Mouse (Mus musculus) right cerebral cortex, postnatal 25 days (tissue): Measurements from ENCODE around the gene Aim2.
"Not testable (repeated sequence)": the region's sequence is repeated elsewhere in the genome, so short reads cannot be mapped to it uniquely, and the experiment has no call there.

Source experiments
- DNase-seq: peaks from one replicate; pipeline ENCODE4 v3.0.0; 2022

The Aim2 gene

GRCm38 (mm10) chr1:173350372-173350957 is at the start of gene Aim2:
Gene Aim2, plus strand, starts transcription at chr1:173350879.
- no peak for DNase-seq

GRCm38 (mm10) chr1:173302795-173303194 is 47.9 kb upstream of the Aim2 start:
- not testable (repeated sequence) for DNase-seq

- DNase-seq = not testable (repeated sequence)
Observed at GRCm38 (mm10) chr1:173313535-173314050, 37.1 kb upstream of the Aim2 start.

GRCm38 (mm10) chr1:173315725-173316124 is 35.0 kb upstream of the Aim2 start:
- no peak for DNase-seq

GRCm38 (mm10) chr1:173317925-173318477 is 32.7 kb upstream of the Aim2 start:
- DNase-seq = no peak

GRCm38 (mm10) chr1:173321593-173322248 is 29.0 kb upstream of the Aim2 start:
- DNase-seq = no peak

- DNase-seq = no peak
Observed at GRCm38 (mm10) chr1:173322249-173322627, 28.4 kb upstream of the Aim2 start.

GRCm38 (mm10) chr1:173323839-173324585 is 26.7 kb upstream of the Aim2 start:
- no peak for DNase-seq

GRCm38 (mm10) chr1:173324961-173325360 is 25.7 kb upstream of the Aim2 start:
- no peak for DNase-seq

- no peak for DNase-seq
Observed at GRCm38 (mm10) chr1:173325395-173325794, 25.3 kb upstream of the Aim2 start.

- DNase-seq = no peak
Observed at GRCm38 (mm10) chr1:173326552-173326951, 24.1 kb upstream of the Aim2 start.

- no peak for DNase-seq
Observed at GRCm38 (mm10) chr1:173328446-173328845, 22.2 kb upstream of the Aim2 start.

- DNase-seq = no peak
Observed at GRCm38 (mm10) chr1:173329185-173329584, 21.5 kb upstream of the Aim2 start.

- no peak for DNase-seq
Observed at GRCm38 (mm10) chr1:173329743-173330142, 20.9 kb upstream of the Aim2 start.

- no peak for DNase-seq
Observed at GRCm38 (mm10) chr1:173332418-173332817, 18.3 kb upstream of the Aim2 start.

GRCm38 (mm10) chr1:173333312-173334253 is 17.1 kb upstream of the Aim2 start, which contains the start of gene Ackr1:
Gene Ackr1, minus strand, starts transcription at chr1:173333750.
- no peak for DNase-seq

- no peak for DNase-seq
Observed at GRCm38 (mm10) chr1:173335903-173336302, 14.8 kb upstream of the Aim2 start.

GRCm38 (mm10) chr1:173337008-173337407 is 13.7 kb upstream of the Aim2 start:
- DNase-seq = no peak

- no peak for DNase-seq
Observed at GRCm38 (mm10) chr1:173339543-173339942, 11.1 kb upstream of the Aim2 start.

GRCm38 (mm10) chr1:173342425-173342824 is 8.3 kb upstream of the Aim2 start:
- DNase-seq = no peak

GRCm38 (mm10) chr1:173343934-173344333 is 6.7 kb upstream of the Aim2 start:
- no peak for DNase-seq

GRCm38 (mm10) chr1:173345112-173345511 is 5.6 kb upstream of the Aim2 start:
- no peak for DNase-seq
